Mouse (Mus musculus): ENCODE measurements at regions not wholly inside any gene's neighbourhood (a gene's known extent, or its start where the extent isn't known, plus 50 kb on each side); places are given as distances from the start of the nearest gene placed in this dataset.

DNA sequence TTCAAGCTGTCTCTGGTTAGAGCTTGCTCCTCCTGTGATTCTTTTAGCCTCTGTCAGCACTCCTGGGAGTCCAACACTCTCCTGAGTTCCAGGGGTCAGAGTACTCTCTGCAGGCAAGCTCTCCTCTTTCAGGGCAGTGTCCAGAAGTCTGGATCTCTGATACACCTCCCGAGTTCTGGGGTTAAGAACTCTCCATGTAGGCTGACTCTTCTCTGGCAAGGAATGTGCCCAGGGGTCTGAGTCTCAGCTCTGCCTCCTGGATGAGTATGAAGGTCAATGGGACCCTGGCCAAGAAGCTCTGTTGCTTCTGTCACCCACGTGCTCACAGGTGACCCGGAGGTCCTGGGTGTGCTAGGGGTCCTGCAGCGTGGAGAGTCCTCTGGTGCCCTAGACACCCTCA lies 1146.2 kb upstream of the Gm38303 start:
- peak; percentile 59 to 71 for DNase-seq

- no peak for DNase-seq
These were observed 1121.4 kb upstream of the Gm38303 start for GRCm38 (mm10) chr3:11456855-11457254.

GRCm38 (mm10) chr3:11456213-11456612 lies 1120.7 kb upstream of the Gm38303 start:
- no peak for DNase-seq
